Mouse (Mus musculus) retina, adult 2 months (tissue): ENCODE data around the gene Dlat.
"Not testable (repeated sequence)": the region's sequence is repeated elsewhere in the genome, so short reads cannot be mapped to it uniquely, and the experiment has no call there.

Source experiments
- DNase-seq: peaks from one replicate; pipeline ENCODE4 v3.0.0-alpha.2; 2012; ENCODE audit warnings: low read depth, low spot score

Gene Dlat

DNA sequence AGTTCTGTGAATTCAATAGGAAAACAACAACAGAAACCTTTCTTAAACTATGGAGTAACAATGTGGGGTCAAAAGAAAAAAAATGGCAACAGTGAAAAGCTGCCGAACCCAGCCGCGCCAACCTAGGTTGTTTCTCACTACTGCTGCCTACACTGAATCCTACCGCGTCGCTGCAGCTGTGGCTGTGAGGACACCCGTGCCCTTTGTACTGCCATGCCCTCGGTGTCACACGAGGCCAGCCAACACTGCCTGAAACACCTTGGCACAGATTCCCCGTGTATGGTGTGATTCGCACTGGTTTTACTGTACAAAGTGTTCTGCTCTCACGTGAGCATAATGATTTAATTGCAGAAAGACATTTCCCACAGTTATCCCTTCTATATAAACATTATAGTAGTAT lies 851 bp upstream of the Dlat start:
- no peak for DNase-seq

DNA sequence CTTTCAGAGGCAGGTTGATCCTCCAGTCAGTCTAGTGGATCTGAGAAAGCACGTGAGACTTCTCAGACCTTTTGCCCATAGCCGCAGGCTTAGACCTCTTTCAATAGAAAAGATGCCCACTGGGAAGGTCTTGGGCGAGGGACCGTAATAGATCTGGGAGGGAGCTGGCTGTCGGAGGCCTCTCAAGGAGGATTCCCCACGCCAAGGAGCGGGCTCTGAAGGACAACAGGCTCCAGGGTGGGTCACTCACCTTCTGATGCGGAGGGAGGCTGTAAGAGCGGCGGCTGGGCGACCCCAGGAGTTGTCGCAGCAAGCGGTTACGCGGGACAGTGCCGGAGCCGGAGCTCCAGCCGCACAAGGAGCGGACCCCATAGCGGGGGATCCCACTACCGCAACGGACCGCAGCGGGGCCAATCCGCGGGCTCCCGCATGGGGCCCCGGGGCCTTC lies 615 bp downstream of the Dlat start:
- DNase-seq = no peak

- no peak for DNase-seq
These were observed 1.2 kb downstream of the Dlat start for GRCm38 (mm10) chr9:50658391-50658790.

DNA sequence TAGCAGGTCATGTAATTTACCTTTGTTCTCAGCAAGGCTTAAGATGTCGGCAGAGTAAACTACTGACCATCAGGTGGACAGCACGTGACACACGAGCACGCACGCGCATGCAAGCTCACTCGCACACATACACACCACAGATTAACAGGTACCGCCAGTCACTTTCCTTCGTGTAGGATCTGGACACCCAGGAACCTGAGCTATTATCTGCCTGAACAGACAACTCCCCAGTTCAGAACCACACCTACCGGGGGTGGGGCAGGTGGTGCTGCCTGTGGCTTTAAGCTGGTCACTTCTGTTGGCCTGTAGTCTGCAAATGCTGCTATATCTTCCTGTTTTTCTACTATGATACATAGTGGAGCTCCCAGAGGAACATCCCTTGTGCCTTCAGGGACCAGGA lies 9.1 kb downstream of the Dlat start:
- DNase-seq = no peak

DNA sequence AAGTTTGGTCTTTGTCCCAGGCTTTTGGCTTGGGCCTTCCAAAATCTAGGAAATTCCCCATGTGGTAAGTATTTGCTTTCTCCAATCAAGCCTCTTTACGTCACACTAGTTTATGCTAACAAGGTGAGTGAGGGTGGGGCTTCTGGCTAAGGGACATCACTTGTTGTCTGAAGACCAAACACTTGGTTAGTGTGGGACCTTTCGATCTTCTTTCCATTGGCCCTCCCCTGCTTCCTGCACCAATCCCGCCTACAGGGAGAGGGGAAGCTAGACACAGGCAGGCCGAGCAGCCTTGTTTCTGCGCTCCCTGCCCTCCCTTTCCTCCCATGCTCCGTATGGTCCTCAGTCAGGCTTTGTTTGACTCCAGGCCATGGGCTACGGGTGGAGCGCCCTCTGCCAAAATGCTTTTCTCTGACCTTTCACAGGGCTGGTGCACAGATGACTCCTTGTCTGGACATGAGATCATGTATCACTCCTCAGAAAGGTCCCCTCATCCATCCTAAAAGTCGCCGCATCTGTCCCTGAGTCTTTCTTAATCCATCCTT lies 12.7 kb downstream of the Dlat start:
- no peak for DNase-seq

DNA sequence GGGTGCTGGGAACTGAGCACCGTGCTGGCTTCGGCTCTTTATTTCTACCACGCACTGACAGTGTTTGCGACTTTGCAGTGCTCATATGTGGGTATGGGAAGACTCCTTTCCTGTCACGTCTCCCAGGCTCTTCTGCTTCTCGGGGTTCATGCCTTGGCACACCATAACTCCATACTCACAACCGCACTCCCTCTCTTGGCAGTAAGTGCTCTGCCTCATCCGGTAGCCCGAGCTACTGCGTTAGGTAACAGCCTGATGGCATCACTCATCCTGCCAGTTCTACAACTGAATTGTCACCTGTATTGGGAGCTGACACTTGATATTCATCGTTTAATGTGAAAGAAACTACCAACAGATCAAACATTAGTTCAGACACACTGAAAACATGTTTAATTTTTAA lies 25.3 kb downstream of the Dlat start:
- DNase-seq = no peak

GRCm38 (mm10) chr9:50633059-50633458 lies 26.5 kb downstream of the Dlat start:
- DNase-seq = no peak

DNA sequence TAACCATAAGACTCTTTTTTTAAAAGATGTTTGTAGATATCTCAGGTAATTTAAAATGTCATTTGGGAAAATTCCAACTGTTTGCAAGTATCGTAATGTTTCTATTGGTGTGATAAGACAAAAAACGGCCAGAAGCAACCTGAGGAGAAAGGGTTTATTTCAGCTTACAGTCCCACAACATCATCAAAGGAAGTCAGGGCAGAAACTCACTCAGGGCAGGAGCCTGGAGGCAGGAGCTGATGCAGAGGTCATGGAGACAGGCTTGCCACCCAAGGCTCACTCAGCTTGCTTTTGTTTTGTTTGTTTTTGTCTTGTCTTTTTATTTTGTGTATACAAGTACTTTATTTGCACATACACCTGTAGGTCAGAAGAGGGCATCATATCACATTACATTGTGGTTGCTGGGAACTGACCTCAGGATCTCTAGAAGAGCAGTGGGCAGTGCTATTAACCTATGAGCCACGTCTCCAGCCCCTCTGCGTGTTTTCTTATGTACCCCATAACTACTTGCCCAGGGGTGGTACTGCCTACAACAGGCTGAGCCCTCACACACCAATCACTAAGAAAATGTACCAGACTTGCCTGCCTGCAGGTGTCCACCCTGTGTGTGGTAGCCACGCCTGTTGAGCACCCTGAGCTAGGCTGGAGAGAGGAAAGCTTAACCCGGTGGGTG lies 27.4 kb downstream of the Dlat start:
- DNase-seq = no peak

GRCm38 (mm10) chr9:50630903-50631302 lies 28.7 kb downstream of the Dlat start:
- DNase-seq = not testable (repeated sequence)

DNA sequence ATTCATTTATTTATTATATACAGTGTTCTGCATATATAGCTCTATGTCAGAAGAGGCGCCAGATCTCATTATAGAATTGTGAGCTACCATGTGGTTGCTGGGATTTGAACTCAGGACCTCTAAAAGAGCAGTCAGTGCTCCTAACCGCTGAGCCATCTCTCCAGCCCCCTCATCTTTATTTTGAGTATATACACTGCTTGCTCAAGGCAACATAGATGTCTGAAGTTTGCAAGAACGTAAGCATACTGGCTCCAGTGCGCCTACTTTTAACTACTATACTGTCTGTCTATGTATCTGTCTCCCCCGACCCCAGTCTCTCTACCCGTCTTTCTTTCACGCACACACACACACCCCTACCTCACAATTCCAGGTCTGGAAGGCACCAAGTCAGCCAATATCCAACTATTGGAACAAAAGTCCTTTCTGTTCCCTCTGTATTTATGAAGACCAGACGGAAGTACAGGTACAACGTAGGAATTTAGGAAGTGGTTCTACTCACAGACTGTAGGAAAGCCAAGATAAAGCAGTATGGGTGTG lies 41.7 kb downstream of the Dlat start:
- DNase-seq = no peak

GRCm38 (mm10) chr9:50616766-50617603 lies 42.6 kb downstream of the Dlat start, which contains the start of the genes Pih1d2 and Nkapd1:
Gene Pih1d2, plus strand, starts transcription at chr9:50617321.
Gene Nkapd1, minus strand, starts transcription at chr9:50617464.
- DNase-seq = peak; percentile 79

DNA sequence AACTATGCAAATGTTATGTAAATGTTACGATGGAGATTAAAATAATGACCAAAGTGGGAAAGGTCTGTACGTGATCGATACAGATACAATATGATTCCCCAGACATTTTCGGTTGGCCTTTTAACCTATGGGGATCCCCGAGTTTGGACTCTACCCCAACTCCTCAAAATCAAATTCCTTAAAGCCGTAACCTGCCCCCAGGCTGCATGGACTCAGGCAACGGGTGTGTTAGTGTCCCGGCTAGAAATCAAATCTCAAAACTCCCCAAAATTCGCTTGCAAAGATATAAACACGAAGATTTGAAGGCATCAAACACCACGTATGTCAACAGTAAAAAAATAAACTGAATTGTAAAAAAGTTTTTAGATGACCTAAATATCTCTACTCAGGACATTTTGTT lies 43.4 kb downstream of the Dlat start:
- DNase-seq = no peak

DNA sequence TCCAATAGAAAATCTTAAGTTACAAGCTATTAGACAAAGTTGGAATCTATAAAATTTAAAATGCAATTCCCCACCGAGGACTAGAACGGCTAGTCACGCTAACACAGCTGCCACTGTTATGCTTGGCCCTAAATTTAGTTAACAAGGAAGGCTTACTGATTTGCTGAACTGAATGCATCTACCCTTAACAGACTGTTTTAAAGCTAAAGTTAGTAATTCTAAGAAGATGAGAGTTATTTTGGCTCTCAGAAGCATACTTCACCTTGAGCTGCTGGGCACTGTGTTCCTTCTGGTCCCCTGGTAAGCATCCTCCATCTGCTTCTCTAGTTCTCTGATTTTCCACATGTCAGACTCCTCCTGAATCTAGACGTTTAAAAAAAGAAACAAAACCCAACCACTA lies 47.5 kb downstream of the Dlat start:
- no peak for DNase-seq

DNA sequence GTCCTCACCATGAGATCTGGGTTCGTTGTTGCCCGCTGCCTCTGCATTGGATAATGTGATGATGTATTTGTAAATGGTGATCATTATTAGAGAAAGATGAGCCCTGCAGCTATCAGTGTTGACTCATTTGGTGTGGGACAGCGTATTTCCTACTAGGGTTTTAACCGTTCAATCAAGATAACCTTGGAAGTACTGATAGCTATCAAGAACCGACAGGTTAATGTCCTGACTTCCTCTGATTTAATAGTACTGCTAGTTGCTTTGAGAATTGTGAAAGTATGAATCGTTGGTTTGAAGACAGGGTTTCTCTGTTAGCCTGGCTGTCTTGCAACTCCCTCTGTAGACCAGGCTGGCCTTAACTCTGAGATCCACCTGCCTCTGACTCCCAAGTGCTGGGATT lies 55.2 kb downstream of the Dlat start:
- DNase-seq = no peak

DNA sequence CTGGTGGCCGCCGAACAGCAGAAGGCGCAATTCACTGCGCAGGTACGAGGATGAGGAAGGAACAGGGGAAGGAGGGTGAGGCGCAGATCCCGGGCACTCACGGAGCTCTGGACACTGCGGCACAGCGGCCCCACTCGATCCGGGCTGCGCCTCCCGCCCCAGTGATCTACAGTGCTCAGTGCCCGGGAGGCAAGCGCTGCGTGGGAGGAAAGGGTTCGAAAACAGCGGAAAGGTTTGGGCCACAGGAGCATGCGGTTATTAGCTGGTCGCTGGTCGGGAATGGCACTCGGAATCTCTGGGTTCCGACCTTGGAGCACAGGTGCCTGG lies 55.6 kb downstream of the Dlat start:
- no peak for DNase-seq

DNA sequence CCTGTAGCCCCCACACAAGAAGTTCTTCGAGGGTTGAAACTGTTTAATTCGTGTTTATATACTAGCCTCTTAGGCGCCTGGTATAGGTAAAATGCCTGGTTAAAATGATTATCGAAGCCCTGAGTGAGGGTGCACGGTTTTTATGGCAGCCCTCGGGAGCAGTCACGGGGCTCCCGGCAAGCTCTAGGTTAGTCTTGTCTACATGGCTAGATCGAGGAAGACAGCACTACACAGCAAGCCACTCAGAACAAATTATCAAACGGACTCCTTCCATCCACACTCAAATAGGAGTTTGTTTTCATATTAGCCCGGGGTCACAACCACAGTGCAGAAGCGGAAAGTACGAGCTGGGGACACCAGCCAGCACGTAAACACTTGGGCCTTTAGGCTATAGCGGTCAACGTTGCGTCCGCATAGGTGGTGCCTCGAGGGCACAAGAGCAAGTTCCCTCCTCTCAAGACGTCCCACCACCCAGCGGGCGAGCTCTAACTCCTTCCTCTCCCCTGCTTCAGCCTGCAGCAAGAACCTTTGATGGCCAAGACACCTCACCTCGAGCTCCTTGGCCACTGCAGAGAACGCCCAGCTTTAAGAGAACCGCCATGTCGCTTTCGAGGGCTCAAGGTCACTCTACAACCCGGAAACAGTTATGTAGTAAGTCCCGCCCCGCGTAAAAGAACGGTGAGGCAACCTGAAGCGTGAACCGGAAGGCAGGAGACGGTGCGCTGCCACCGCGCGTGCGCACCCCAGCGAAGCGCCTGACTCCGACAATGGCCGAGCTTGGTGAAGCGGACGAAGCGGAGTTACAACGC lies 56.2 kb downstream of the Dlat start, which contains the start of the genes Sdhd and Timm8b:
Gene Sdhd, minus strand, starts transcription at position 624 of the 809 bp plus-strand sequence.
Gene Timm8b, plus strand, starts transcription at position 722 of the 809 bp plus-strand sequence.
- DNase-seq = peak; percentile 92

DNA sequence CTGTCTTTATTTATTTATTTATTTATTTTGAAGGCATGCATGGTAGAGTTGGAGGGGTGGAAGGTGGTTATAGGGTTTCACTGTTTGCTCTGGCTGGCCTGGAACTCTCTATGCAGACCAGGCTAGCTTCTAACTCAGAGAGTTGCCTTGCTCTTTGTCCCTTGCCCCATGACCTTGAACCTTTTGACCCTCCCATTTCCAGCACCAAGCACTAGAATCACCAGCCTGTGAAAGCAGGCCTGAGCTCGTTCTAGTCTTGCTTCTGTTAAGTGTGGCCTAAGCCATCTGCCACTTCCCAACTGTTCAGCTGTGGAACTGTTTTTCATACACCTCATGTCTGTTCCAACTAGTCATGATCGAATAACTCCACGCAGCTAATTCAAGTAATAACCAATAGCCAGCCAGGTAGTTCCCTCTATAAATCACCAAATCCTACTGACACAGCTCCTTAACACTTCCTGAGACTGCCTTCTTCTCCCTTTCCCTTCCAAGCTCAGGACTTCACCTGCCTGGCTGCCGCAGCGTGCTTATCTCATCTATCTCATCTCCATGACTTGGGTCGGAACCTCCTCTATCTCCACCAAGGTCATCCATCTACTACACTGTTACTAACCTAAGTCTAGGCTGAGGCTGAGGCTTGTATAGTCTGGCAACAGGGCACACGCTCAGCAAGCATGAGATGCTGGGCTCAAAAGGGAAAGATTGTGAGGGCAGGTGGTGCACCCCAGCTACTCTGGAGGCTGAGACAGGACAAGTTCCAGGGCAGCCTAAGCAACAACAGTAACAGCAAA lies 57.3 kb downstream of the Dlat start:
- DNase-seq = no peak

- no peak for DNase-seq
These were observed 58.0 kb downstream of the Dlat start for GRCm38 (mm10) chr9:50601536-50601935.

DNA sequence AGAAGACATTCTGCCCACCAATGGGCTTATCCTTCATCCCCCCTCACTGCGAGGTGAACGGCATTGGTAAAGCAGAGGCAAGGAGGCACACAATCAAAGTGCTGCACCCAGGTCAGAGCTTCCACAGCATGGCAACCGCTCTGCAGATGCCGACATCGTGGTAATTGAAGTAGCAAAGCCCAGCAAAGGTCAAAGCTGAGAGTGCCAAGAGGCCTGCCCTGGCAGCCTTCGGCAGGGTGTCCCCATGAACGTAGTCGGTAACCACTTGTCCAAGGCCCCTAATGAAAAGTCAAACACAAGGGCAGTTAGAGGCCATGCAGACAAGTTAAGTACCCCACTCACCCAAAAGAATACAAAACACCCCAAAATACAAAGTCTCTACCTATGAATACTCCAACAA lies 62.6 kb downstream of the Dlat start:
- DNase-seq = no peak

DNA sequence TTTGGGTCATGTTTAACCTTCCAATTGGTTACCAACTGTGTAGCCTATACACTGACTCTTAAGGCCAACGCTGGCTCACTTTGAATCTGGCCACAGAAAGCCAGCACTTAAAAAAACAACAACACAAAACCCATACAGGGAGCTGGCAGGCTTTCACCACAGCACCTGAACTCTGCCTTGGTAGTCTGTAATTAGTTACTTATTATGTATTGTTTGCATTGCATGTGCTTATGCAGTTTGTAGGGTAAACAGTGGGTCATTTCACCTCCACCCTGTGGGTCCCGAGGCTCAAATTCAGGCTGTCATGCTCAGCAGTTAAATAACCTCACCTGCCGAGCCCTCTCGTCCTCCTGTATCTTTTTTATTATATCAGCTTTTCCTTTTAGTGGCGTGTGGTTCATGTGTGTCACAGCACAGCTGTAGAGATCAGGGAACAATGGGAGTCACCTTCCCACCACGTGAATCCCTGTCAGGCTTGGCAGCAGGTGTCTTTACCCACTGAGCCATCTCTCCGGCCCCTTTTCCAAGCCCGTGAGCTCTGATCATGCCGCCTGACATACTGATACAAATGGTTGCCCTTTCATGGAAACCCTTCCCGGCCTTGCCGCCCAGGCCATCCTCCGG lies 64.7 kb downstream of the Dlat start:
- DNase-seq = no peak
